Mouse (Mus musculus) T-cell, adult 2 months (primary cell): Measurements from ENCODE around the gene Vmn1r210.
"Not testable (repeated sequence)": the region's sequence is repeated elsewhere in the genome, so short reads cannot be mapped to it uniquely, and the experiment has no call there.

Experiments used
- DNase-seq: peaks from one replicate; pipeline ENCODE4 v3.0.0; 2022; ENCODE audit warnings: low spot score

Vmn1r210 gene

GRCm38 (mm10) chr13:22831248-22831647 lies at the start of gene Vmn1r210:
Gene Vmn1r210 (minus strand): TSS chr13:22831348.
- no peak for DNase-seq

GRCm38 (mm10) chr13:22879257-22879656 lies 48.1 kb upstream of the Vmn1r210 start:
- DNase-seq = no peak

- no peak for DNase-seq
These were observed 26.3 kb upstream of the Vmn1r210 start, which contains the start of gene Vmn1r211 for GRCm38 (mm10) chr13:22857461-22857860. Gene Vmn1r211 (minus strand): TSS chr13:22857561.

- DNase-seq = no peak
These were observed 23.6 kb upstream of the Vmn1r210 start for GRCm38 (mm10) chr13:22854760-22855159.

GRCm38 (mm10) chr13:22846798-22847197 lies 15.7 kb upstream of the Vmn1r210 start:
- DNase-seq = no peak

- DNase-seq = not testable (repeated sequence)
These were observed 13.2 kb upstream of the Vmn1r210 start for GRCm38 (mm10) chr13:22844304-22844703.

- not testable (repeated sequence) for DNase-seq
These were observed 1.8 kb downstream of the Vmn1r210 start for GRCm38 (mm10) chr13:22829395-22829794.

GRCm38 (mm10) chr13:22821601-22822000 lies 9.5 kb downstream of the Vmn1r210 start:
- not testable (repeated sequence) for DNase-seq

- DNase-seq = not testable (repeated sequence)
These were observed 21.6 kb downstream of the Vmn1r210 start, which contains the start of gene Vmn1r209 for GRCm38 (mm10) chr13:22809582-22809981. Gene Vmn1r209 (minus strand): TSS chr13:22809682.

GRCm38 (mm10) chr13:22788096-22788495 lies 43.1 kb downstream of the Vmn1r210 start:
- not testable (repeated sequence) for DNase-seq

- DNase-seq = not testable (repeated sequence)
These were observed 47.0 kb downstream of the Vmn1r210 start for GRCm38 (mm10) chr13:22784159-22784558.

GRCm38 (mm10) chr13:22777300-22777699 lies 53.8 kb downstream of the Vmn1r210 start, which contains the start of gene Vmn1r208:
Gene Vmn1r208 (minus strand): TSS chr13:22777400.
- not testable (repeated sequence) for DNase-seq
